Mouse (Mus musculus) Patski (cell line): Measurements from ENCODE around the gene Evl. TPM values are rescaled to one million over a fixed set of nuclear protein-coding genes. Genes with fewer than 3 reads are reported as not detected.

Experiments used
- ATAC-seq: fragments of 100-300 bp; one replicate; pipeline ENCODE4 v1.8.0; 2021
- CTCF ChIA-PET: fragments of 350-600 bp; sonication (Branson Sonifier 250); formaldehyde crosslinking; loops from one replicate; lab custom pipeline; 2022; ENCODE audit warnings: inconsistent platforms; lab: Charles Lee
- POLR2A ChIA-PET: fragments of 350-600 bp; sonication (Branson Sonifier 250); formaldehyde crosslinking; loops from one replicate; lab custom pipeline; 2022; ENCODE audit warnings: antibody characterized with exemption, inconsistent platforms; lab: Charles Lee
- DNase-seq: peaks from one replicate; pipeline ENCODE4 v3.0.0-alpha.2; 2011; ENCODE audit warnings: low read depth, low spot score
- H3K27me3 ChIP-seq: fragments of 371-371 bp; one replicate; pipeline ENCODE4 v1.5.1; 2021
- CTCF ChIP-seq: fragments of 100-300 bp; IDR thresholded peaks from one replicate; pipeline ENCODE4 v1.5.1; 2021
- in situ Hi-C: fragments of 300-500 bp; cut with MboI; formaldehyde crosslinking; loops from 3 replicates; pipeline ENCODE4 v1.11.1; 2018; ENCODE audit warnings: low pct_unique_long_range_greater_than_20kb, mixed read lengths
- polyA plus RNA-seq: library from polyadenylated mRNA; unstranded; gene quantifications from one replicate; pipeline ENCODE4 v1.2.3, GENCODE M21; 2021

Gene Evl
- polyA plus RNA-seq, 1 experiment from 2014 or later: 109 TPM

DNA sequence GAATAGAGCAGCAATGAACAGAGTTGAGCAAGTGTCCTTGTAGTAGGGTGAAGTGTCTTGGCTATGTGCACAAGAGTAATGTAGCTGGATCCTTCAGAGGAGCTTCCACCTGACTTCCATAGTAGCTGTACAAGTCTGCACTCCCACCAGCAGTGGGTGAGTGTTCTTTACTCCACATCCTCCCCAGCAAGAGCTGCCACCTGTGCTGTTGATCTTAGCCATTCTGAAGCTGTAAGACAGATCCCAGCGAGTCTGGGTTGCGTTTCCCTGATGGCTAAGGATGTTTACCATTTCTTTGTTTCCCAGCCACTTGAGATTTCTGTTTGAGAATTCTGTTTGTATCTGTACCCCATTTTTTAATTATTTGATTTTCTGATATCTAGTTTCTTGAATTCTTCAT lies 35.6 kb downstream of the Evl start:
- in situ Hi-C loops: no loop called here
- no peak for DNase-seq
- CTCF ChIA-PET: no interaction called here
- H3K27me3 ChIP-seq: no peaks in the 10 kb centered on the region
- TF ChIP-seq CTCF: no peak
- POLR2A ChIA-PET: no interaction called here
- no peak for ATAC-seq

DNA sequence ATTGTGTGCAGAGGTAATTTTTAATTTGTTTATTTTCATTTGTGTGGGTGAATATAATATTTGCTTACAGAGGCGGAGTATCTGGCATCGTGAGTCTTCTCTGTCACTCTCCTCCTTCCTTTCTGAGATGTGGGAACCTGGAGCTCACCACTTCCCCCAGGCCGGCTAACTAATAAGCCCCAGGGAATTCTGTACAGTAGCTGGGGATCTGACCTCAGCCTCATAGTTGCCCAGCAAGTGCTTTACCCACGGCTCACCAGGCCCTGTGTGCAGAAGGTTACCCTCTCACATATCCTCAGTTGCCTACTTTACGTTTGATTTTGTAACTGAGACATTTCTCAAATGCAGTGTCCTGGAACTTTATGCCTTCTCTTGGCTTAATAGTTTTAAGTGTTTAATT lies 37.1 kb downstream of the Evl start:
- no peak for TF ChIP-seq CTCF
- in situ Hi-C loops: no loop called here

GRCm38 (mm10) chr12:108592866-108593265 lies 38.3 kb downstream of the Evl start:
- ChIA-PET POLR2A (no interaction called here), CTCF (interaction anchor here (1.0 to 1.9 kb wide), 3 partner anchors 14 to 43 kb away, joined by 3 to 4 read pairs (median 3); no protein-coding TSS in a partner anchor)
- TF ChIP-seq CTCF: no peak
- in situ Hi-C loops: no loop called here
- H3K27me3 ChIP-seq: no peaks in the 10 kb centered on the region
- ATAC-seq: no peak
- no peak for DNase-seq

More for the DNA sequence above, 37.1 kb downstream of the Evl start:
- DNase-seq (peak; percentile 25), ATAC-seq (peak; percentile 88)
- ChIA-PET CTCF (interaction anchor here (1.9 kb wide), 1 partner anchor 12 kb away, joined by 4 read pairs; no protein-coding TSS in a partner anchor), POLR2A (no interaction called here)
- H3K27me3 ChIP-seq: no peaks in the 10 kb centered on the region

DNA sequence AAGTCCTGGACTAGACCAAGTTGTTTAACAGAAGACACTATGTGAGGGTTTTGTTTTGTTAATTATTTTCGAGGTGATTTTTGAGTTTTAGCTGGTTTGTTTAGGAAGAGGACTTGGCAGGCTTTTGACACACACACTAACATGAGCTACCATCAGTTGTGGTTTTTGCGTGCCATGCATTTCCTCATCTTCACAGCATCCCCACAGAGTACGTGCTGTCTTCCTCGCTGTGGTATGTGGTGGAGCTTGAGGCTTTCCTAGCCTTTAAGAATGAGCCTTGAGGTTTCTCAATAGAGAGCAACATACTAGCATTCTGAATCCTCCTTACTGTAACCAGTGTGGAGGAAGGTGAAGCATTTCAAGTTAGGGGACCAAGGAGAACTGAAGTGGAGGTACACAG lies 46.3 kb downstream of the Evl start:
- ChIA-PET POLR2A (no interaction called here), CTCF (no interaction called here)
- DNase-seq: no peak
- ATAC-seq: no peak
- in situ Hi-C loops: no loop called here
- TF ChIP-seq CTCF: no peak
- H3K27me3 ChIP-seq: no peaks in the 10 kb centered on the region

DNA sequence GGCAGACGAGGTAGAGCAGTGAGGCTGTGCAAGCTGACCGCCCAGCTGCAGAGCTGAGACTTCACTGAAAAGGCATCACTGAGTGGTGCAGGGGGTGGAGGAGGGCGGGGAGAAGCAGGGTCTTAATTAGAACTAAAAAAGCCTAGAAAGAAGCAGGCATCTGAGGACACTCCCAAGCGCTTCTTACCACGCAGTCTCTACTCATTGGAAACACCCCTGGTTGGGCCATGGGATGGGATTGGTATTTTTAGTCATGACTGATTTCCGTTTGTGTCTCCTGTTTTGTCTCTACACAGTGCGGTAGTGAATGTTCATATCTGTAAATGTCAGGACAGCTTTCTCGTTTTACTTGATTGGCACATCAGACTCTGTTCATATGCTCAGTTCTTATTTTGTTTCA lies 46.8 kb downstream of the Evl start:
- ChIA-PET CTCF (no interaction called here), POLR2A (no interaction called here)
- no peak for TF ChIP-seq CTCF
- in situ Hi-C loops: no loop called here
- DNase-seq: no peak
- H3K27me3 ChIP-seq: no peaks in the 10 kb centered on the region
- ATAC-seq: no peak

- POLR2A ChIA-PET: interaction anchor here (0.7 kb wide), 1 partner anchor 83 kb away, joined by 3 read pairs; no protein-coding TSS in a partner anchor
- in situ Hi-C loops: no loop called here
- TF ChIP-seq CTCF: no peak
Observed at GRCm38 (mm10) chr12:108604546-108604945, 50.0 kb downstream of the Evl start.

GRCm38 (mm10) chr12:108605521-108606281 lies 51.2 kb downstream of the Evl start:
- CTCF ChIA-PET: no interaction called here
- in situ Hi-C loops: loop anchor here (5.0 kb wide), 1 partner anchor 157 kb away; no protein-coding TSS in a partner anchor

More at GRCm38 (mm10) chr12:108604546-108604945, 50.0 kb downstream of the Evl start:
- CTCF ChIA-PET: interaction anchor here (0.6 to 1.1 kb wide), 2 partner anchors 8 to 154 kb away, joined by 3 read pairs; no protein-coding TSS in a partner anchor
- no peak for DNase-seq
- no peaks in the 10 kb centered on the region for H3K27me3 ChIP-seq
- no peak for ATAC-seq

DNA sequence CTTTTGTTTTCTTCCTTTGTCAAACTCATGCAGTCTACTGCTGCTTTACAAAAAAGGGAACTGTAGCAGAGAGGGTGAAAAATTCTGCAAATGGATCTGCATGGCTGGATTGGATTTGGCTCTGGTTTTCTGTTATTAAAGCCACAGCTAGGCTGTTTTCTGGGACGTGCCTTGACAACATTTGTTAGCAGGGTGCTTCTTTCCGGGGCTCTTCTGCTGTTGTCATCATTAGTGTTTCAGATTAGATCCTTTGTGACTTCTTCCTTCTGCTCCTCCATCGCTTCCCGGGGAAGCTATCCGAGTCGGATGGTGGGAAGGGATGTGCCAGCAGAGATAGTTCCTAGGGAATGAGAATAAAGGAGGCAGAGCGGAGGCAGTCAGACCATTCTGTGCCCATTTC lies 51.8 kb downstream of the Evl start:
- TF ChIP-seq CTCF: no peak
- CTCF ChIA-PET: no interaction called here
- POLR2A ChIA-PET: no interaction called here
- DNase-seq (no peak), ATAC-seq (no peak)
- in situ Hi-C loops: loop anchor here (5.0 kb wide), 1 partner anchor 156 kb away; no protein-coding TSS in a partner anchor
- H3K27me3 ChIP-seq: no peaks in the 10 kb centered on the region

More at GRCm38 (mm10) chr12:108605521-108606281, 51.2 kb downstream of the Evl start:
- H3K27me3 ChIP-seq: no peaks in the 10 kb centered on the region
- POLR2A ChIA-PET: no interaction called here
- no peak for DNase-seq
- TF ChIP-seq CTCF: no peak
- no peak for ATAC-seq

- no peaks in the 10 kb centered on the region for H3K27me3 ChIP-seq
- POLR2A ChIA-PET: no interaction called here
- ATAC-seq (no peak), DNase-seq (no peak)
- CTCF ChIA-PET: no interaction called here
- TF ChIP-seq CTCF: no peak
- in situ Hi-C loops: loop anchor here (5.0 kb wide), 1 partner anchor 153 kb away; no protein-coding TSS in a partner anchor
Observed at GRCm38 (mm10) chr12:108609446-108609845, 54.9 kb downstream of the Evl start.

GRCm38 (mm10) chr12:108610255-108610654 lies 55.7 kb downstream of the Evl start:
- DNase-seq: no peak
- no peak for ATAC-seq
- ChIA-PET CTCF (no interaction called here), POLR2A (no interaction called here)
- TF ChIP-seq CTCF: no peak
- no peaks in the 10 kb centered on the region for H3K27me3 ChIP-seq
- in situ Hi-C loops: no loop called here

DNA sequence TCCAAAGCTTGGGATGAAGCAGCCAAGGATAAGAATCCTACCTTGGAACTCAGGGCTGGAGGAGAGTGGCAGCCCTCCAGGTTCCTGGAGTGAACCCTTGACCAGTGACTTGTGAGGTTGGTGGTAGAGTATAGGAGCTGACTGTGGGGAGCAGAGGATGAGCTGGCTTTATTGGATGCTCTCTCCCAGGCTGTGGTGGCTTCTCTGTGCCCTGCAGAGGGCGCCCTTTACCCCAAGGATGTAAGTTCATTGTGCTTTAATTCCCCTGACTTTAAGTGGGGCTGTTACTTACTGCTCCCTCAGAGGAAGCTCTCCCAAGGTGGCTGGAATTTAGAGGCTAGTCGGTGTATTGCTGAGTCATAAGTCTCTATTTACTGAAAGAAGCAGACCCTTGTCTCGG lies 58.6 kb downstream of the Evl start:
- POLR2A ChIA-PET: no interaction called here
- ATAC-seq: peak; percentile 51
- peak; percentile 22 for DNase-seq
- peak; percentile 71 for TF ChIP-seq CTCF
- no peaks in the 10 kb centered on the region for H3K27me3 ChIP-seq
- CTCF ChIA-PET: interaction anchor here (0.7 to 2.8 kb wide), 22 partner anchors 9 to 147 kb away, joined by 3 to 17 read pairs (median 4); no protein-coding TSS in a partner anchor
- in situ Hi-C loops: no loop called here
